Mouse (Mus musculus) MEL (cell line): ENCODE measurements around the gene Dgkh. TPM values are rescaled to one million over a fixed set of nuclear protein-coding genes. Genes with fewer than 3 reads are reported as not detected.

Source experiments
- DNase-seq: peaks from one replicate; pipeline ENCODE4 v3.0.0; 2011; ENCODE audit warnings: low read depth, low spot score
- H3K27ac ChIP-seq: 2 replicates; pipeline ENCODE4 v1.5.1; 2012; ENCODE audit warnings: low read depth, mild to moderate bottlenecking, control low read depth, low read length, moderate library complexity; ENCODE audit not compliant: control insufficient read depth
- H3K27me3 ChIP-seq, 2 experiments: fragments of 150-350 bp in 1 of 2; sonication (generic) in 1 of 2; 2 replicates each; pipeline ENCODE4 v1.6.1; 2012; ENCODE audit warnings: low read length in 2 of 2, mild to moderate bottlenecking in 2 of 2, improper control_type of control experiment in 1 of 2, moderate library complexity in 1 of 2; ENCODE audit not compliant: insufficient read depth in 2 of 2, control insufficient read depth in 1 of 2
- H3K36me3 ChIP-seq, 2 experiments: 2 replicates each; pipeline ENCODE4 v1.6.1; 2012 to 2014; ENCODE audit warnings: low read length in 2 of 2, improper control_type of control experiment in 1 of 2, inconsistent platforms in 1 of 2, mild to moderate bottlenecking in 1 of 2; ENCODE audit not compliant: insufficient read depth in 2 of 2, control insufficient read depth in 1 of 2
- H3K4me1 ChIP-seq, 2 experiments: fragments of 150-350 bp in 1 of 2; sonication (generic) in 1 of 2; 2 replicates each; pipeline ENCODE4 v1.6.1; 2012; ENCODE audit warnings: low read length in 2 of 2, improper control_type of control experiment in 1 of 2, mild to moderate bottlenecking in 1 of 2; ENCODE audit not compliant: insufficient read depth in 2 of 2, control insufficient read depth in 1 of 2
- H3K4me3 ChIP-seq, 2 experiments: fragments of 150-350 bp in 1 of 2; sonication (generic) in 1 of 2; 2 replicates each; pipeline ENCODE4 v1.5.1; 2012; ENCODE audit warnings: low read depth in 2 of 2, low read length in 2 of 2, mild to moderate bottlenecking in 2 of 2, moderate library complexity in 2 of 2, control low read depth in 1 of 2, improper control_type of control experiment in 1 of 2; ENCODE audit not compliant: control insufficient read depth in 1 of 2, insufficient read depth in 1 of 2
- H3K79me2 ChIP-seq: 2 replicates; pipeline ENCODE4 v1.6.1; 2012; ENCODE audit warnings: mild to moderate bottlenecking, low read length, moderate library complexity; ENCODE audit not compliant: control insufficient read depth, poor library complexity, insufficient read depth
- H3K9ac ChIP-seq: 2 replicates; pipeline ENCODE4 v1.6.1; 2012; ENCODE audit warnings: low read depth, mild to moderate bottlenecking, control low read depth, low read length, moderate library complexity; ENCODE audit not compliant: control insufficient read depth, poor library complexity, severe bottlenecking
- H3K9me3 ChIP-seq: fragments of 150-350 bp; sonication (generic); replicated peaks from 2 replicates; pipeline ENCODE4 v1.6.1; 2012; ENCODE audit warnings: mild to moderate bottlenecking, low read length, improper control_type of control experiment, moderate library complexity; ENCODE audit not compliant: insufficient read depth
- BHLHE40 ChIP-seq: IDR thresholded peaks from 2 replicates; pipeline ENCODE4 v1.6.1; 2012; ENCODE audit warnings: low read depth, mild to moderate bottlenecking, inconsistent platforms, low read length, improper control_type of control experiment, borderline replicate concordance
- CHD1 ChIP-seq: IDR thresholded peaks from 2 replicates; pipeline ENCODE4 v1.6.1; 2012; ENCODE audit warnings: low read depth, mild to moderate bottlenecking, inconsistent platforms, low read length, improper control_type of control experiment
- CHD2 ChIP-seq: IDR thresholded peaks from 2 replicates; pipeline ENCODE4 v1.6.1; 2011; ENCODE audit warnings: low read length, improper control_type of control experiment
- CTCF ChIP-seq, 3 experiments: IDR thresholded peaks in 2 of 3; conservative IDR thresholded peaks in 1 of 3; 2 replicates each; pipeline ENCODE4 v1.5.1; 2011 to 2012; ENCODE audit warnings: low read length in 3 of 3, low read depth in 2 of 3, mild to moderate bottlenecking in 2 of 3, improper control_type of control experiment in 1 of 3, inconsistent platforms in 1 of 3, mixed read lengths in 1 of 3, moderate library complexity in 1 of 3; ENCODE audit not compliant: control insufficient read depth in 1 of 3, insufficient read depth in 1 of 3, poor library complexity in 1 of 3, severe bottlenecking in 1 of 3
- ELF1 ChIP-seq: IDR thresholded peaks from 2 replicates; pipeline ENCODE4 v1.6.1; 2014; ENCODE audit warnings: low read depth, mild to moderate bottlenecking, inconsistent platforms, low read length, improper control_type of control experiment, moderate library complexity
- EP300 ChIP-seq, 2 experiments: IDR thresholded peaks; 2 replicates each; pipeline ENCODE4 v1.6.1; 2011; ENCODE audit warnings: improper control_type of control experiment in 2 of 2, low read length in 2 of 2, low read depth in 1 of 2, mild to moderate bottlenecking in 1 of 2
- ETS1 ChIP-seq: IDR thresholded peaks from 2 replicates; pipeline ENCODE4 v1.6.1; 2012; ENCODE audit warnings: low read depth, mild to moderate bottlenecking, inconsistent platforms, low read length, improper control_type of control experiment, moderate library complexity
- GABPA ChIP-seq: IDR thresholded peaks from 2 replicates; pipeline ENCODE4 v1.6.1; 2012; ENCODE audit warnings: low read depth, mild to moderate bottlenecking, inconsistent platforms, low read length, improper control_type of control experiment, moderate library complexity
- MAX ChIP-seq: IDR thresholded peaks from 2 replicates; pipeline ENCODE4 v1.6.1; 2011; ENCODE audit warnings: low read length, improper control_type of control experiment
- MYC ChIP-seq: IDR thresholded peaks from 2 replicates; pipeline ENCODE4 v1.6.1; 2011; ENCODE audit warnings: low read depth, mild to moderate bottlenecking, low read length, improper control_type of control experiment, moderate library complexity
- POLR2A ChIP-seq, 2 experiments: IDR thresholded peaks; 2 replicates each; pipeline ENCODE4 v1.6.1; 2011 to 2012; ENCODE audit warnings: low read length in 2 of 2, mild to moderate bottlenecking in 2 of 2, control low read depth in 1 of 2, improper control_type of control experiment in 1 of 2, low read depth in 1 of 2, moderate library complexity in 1 of 2; ENCODE audit not compliant: control insufficient read depth in 1 of 2, insufficient read depth in 1 of 2, poor library complexity in 1 of 2
- POLR2AphosphoS2 ChIP-seq: IDR thresholded peaks from 2 replicates; pipeline ENCODE4 v1.6.1; 2011; ENCODE audit warnings: low read length, improper control_type of control experiment
- RAD21 ChIP-seq: IDR thresholded peaks from 2 replicates; pipeline ENCODE4 v1.6.1; 2011; ENCODE audit warnings: mild to moderate bottlenecking, low read depth, low read length, improper control_type of control experiment
- RCOR1 ChIP-seq: IDR thresholded peaks from 2 replicates; pipeline ENCODE4 v1.6.1; 2012; ENCODE audit warnings: low read depth, mild to moderate bottlenecking, inconsistent platforms, low read length, improper control_type of control experiment
- SMC3 ChIP-seq: IDR thresholded peaks from 2 replicates; pipeline ENCODE4 v1.6.1; 2011; ENCODE audit warnings: low read depth, low read length, improper control_type of control experiment
- TBP ChIP-seq: IDR thresholded peaks from 2 replicates; pipeline ENCODE4 v1.8.0; 2011; ENCODE audit warnings: low read depth, low read length, improper control_type of control experiment
- USF1 ChIP-seq: IDR thresholded peaks from 2 replicates; pipeline ENCODE4 v1.6.1; 2014; ENCODE audit warnings: low read depth, mild to moderate bottlenecking, inconsistent platforms, low read length, improper control_type of control experiment, moderate library complexity
- ZKSCAN1 ChIP-seq: IDR thresholded peaks from 2 replicates; pipeline ENCODE4 v1.6.1; 2012; ENCODE audit warnings: low read depth, mild to moderate bottlenecking, inconsistent platforms, low read length, improper control_type of control experiment, moderate library complexity
- ZMIZ1 ChIP-seq: IDR thresholded peaks from 2 replicates; pipeline ENCODE4 v1.6.1; 2012; ENCODE audit warnings: low read depth, mild to moderate bottlenecking, inconsistent platforms, low read length, improper control_type of control experiment, moderate library complexity
- polyA plus RNA-seq, 2 experiments: library from polyadenylated mRNA; stranded (reverse) in 1 of 2; unstranded in 1 of 2; fragments of >175 nt in 1 of 2; fragments of >200 nt in 1 of 2; gene quantifications; 2 replicates each; pipeline versions ENCODE4 v1.2.1 to v1.2.4; 2012; ENCODE audit warnings: low replicate concordance in 2 of 2, low read depth in 1 of 2; ENCODE audit not compliant: insufficient read length in 2 of 2, insufficient read depth in 1 of 2, missing spikeins in 1 of 2
- total RNA-seq: library from RNA; depleted of rRNA; stranded (reverse); fragments of 300-350 nt; gene quantifications from 2 replicates; pipeline ENCODE4 v1.2.3, GENCODE M21; 2012

The Dgkh gene
- total and polyA plus RNA-seq, 3 experiments: under 0.01 TPM; not detected in 2

DNA sequence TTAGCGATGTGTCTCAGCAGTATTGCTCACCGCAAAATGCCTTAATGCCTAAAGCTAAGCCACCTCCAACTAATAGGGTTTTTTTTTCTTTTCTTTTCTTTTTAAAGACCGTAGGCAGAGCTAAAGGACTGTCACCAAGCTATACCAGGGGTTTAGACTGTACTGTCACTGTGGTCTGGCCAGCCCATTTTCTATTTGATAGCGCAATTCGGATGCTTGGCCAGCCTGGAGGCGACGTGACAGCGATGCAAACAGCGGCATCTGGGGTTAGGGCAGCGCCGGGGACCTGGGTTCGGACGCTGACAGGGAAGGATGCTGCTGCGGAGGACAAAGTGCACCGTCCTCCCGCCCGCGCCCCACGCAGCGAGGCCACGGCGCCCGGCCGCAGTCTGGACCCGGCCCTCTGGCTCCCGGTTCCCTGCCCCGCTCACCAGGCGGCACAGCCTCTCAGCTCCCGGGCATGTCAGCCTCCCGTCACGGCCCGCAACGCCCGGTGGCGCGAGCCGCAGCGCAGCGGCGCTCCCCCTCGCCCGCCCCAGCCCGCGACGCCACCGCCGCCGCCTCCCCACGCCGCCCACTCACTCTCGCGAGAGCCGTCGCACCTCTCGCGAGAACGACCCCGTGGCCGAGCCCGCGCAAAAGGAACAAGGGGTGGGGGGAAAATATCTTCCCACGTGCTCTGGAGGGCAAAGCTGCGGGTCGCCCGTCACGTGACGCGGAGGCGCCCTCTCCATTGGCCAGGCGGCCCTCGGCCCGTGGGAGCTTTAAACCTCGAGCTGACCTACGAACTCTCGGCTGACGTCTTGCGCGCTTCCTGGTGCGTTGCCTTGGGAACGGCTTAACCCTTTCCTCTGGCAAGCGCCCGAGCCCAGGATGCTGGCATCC is 196.1 kb downstream of the Dgkh start, which contains the start of gene Akap11 (continued):
- TF ChIP-seq SMC3: no peak
- TF ChIP-seq ZKSCAN1: no peak
- no peak for TF ChIP-seq ETS1
- no peak for TF ChIP-seq GABPA
- TF ChIP-seq TBP: no peak
- TF ChIP-seq CHD2: peak; percentile 95
- TF ChIP-seq USF1: peak; percentile 98
- no peak for TF ChIP-seq RCOR1
- no peak for TF ChIP-seq BHLHE40
- peak; percentile 98 for TF ChIP-seq MAX
- TF ChIP-seq POLR2A (IDR thresholded peaks at IDR 0.05; ENCODE audit: control insufficient read depth in 1 of 2, insufficient read depth in 1 of 2, low read depth in 1 of 2, low read length in 2 of 2, poor library complexity in 1 of 2): peak; percentile 72 to 95; a peak in 3 of 4 replicates
- no peak for TF ChIP-seq ZMIZ1
- no peak for TF ChIP-seq RAD21
- peak; percentile 77; the same call in 1 of the 2 replicates for TF ChIP-seq MYC
- TF ChIP-seq ELF1: peak; percentile 74; the same call in 1 of the 2 replicates
- no peak for TF ChIP-seq CTCF (IDR thresholded peaks at IDR 0.05 in 2 of 3, conservative IDR thresholded peaks at IDR 0.05 in 1 of 3; ENCODE audit: control insufficient read depth in 1 of 3, insufficient read depth in 1 of 3, low read depth in 2 of 3, low read length in 3 of 3, poor library complexity in 1 of 3, severe bottlenecking in 1 of 3)
- no peak for TF ChIP-seq POLR2AphosphoS2
- TF ChIP-seq, all 39 proteins: peak for 11

DNA sequence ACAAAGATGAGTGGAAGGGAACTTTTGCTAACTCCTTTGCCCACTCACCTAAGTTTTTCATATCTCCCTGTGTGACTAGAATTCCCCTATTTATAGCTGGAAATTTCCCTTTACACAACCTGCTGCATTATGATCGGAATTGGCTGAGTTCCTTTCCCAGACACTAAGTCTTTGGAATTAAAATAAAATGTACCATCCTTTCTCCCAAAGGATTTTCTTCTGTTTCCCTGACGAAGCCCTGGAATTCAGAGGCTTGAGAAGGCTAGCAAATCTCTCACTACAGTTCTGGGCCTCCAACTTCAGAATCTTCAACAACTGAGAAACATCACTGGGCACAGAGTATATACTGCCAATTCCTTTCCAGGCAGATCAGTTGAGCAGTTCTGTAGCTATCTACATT is 197.2 kb downstream of the Dgkh start:
- DNase-seq: peak; percentile 50
- peak overlapping the region; percentile 87 for H3K9ac ChIP-seq
- TF ChIP-seq SMC3 (no peak), CHD2 (no peak), USF1 (no peak), CHD1 (no peak), POLR2A (IDR thresholded peaks at IDR 0.05; ENCODE audit: control insufficient read depth in 1 of 2, insufficient read depth in 1 of 2, low read depth in 1 of 2, low read length in 2 of 2, poor library complexity in 1 of 2) (no peak), EP300 (IDR thresholded peaks at IDR 0.05; ENCODE audit: low read depth in 1 of 2, low read length in 2 of 2) (0 out of 4 replicates have a peak, but pooled peaks of 1 of the 2 experiments have one; percentile 16), MAX (no peak), TBP (0 out of 2 replicates have a peak, but pooled peaks have one; percentile 23)

More for the DNA sequence above, 197.2 kb downstream of the Dgkh start:
- Histone ChIP-seq H3K36me3 (peaks cover 0 to 7% of the 10 kb centered on the region in 2 experiments; a peak in 2 of 4 replicates), H3K9me3 (no peaks in the 10 kb centered on the region), H3K27me3 (no peaks in the 10 kb centered on the region), H3K4me1 (peaks cover 0 to 8% of the 10 kb centered on the region in 2 experiments; a peak in 1 of 4 replicates), H3K79me2 (peaks cover 22% of the 10 kb centered on the region), H3K4me3 (peak overlapping the region in 1 of 2 experiments; percentile 59; a peak in 2 of 4 replicates), H3K27ac (no peak overlapping the region)
